In genomic region chr7:105777797-105778552, GRCm38 (mm10) we compare ENCODE assay signal across 8 mouse cellular contexts. TPM values are rescaled to one million over a fixed set of nuclear protein-coding genes. Genes with fewer than 3 reads are reported as not detected.
DNase-seq lines count a peak whose midpoint lies in the region; ATAC-seq lines count a peak whose summit lies in the region.

No protein-coding gene starts in this region.

- no peaks in the 10 kb centered on the region for H3K27me3 ChIP-seq in embryonic facial prominence, embryonic 14.5 days (replicated peaks; ENCODE audit: control insufficient read depth, insufficient read depth, low read length)
- no peaks in the 10 kb centered on the region for H3K27me3 ChIP-seq in heart, embryonic 13.5 days (replicated peaks)
- no peaks in the 10 kb centered on the region for H3K27me3 ChIP-seq in kidney, embryonic 15.5 days
- H3K27me3 ChIP-seq in stomach, embryonic 14.5 days (ENCODE audit: control insufficient read depth, insufficient read depth, low read length) = no peaks in the 10 kb centered on the region

- 14% methylated on average over 13 of the region's 13 CpGs for WGBS in embryonic facial prominence, embryonic 14.5 days
- 38% methylated on average over 13 of the region's 13 CpGs for WGBS in heart, embryonic 13.5 days
- WGBS in kidney, embryonic 15.5 days = 16% methylated on average over 13 of the region's 13 CpGs
- 27% methylated on average over 13 of the region's 13 CpGs for WGBS in stomach, embryonic 14.5 days

- H3K27ac ChIP-seq in embryonic facial prominence, embryonic 14.5 days (replicated peaks; ENCODE audit: low read depth, low read length) = peak overlapping the region; percentile 95
- H3K27ac ChIP-seq in heart, embryonic 13.5 days (replicated peaks) = peak overlapping the region; percentile 93
- H3K27ac ChIP-seq in kidney, embryonic 15.5 days = peak overlapping the region; percentile 94
- H3K27ac ChIP-seq in stomach, embryonic 14.5 days (ENCODE audit: low read length) = peak overlapping the region; percentile 96

- no peaks in the 10 kb centered on the region for H3K9me3 ChIP-seq in embryonic facial prominence, embryonic 14.5 days (ENCODE audit: control insufficient read depth, low read length)
- no peaks in the 10 kb centered on the region for H3K9me3 ChIP-seq in heart, embryonic 13.5 days
- H3K9me3 ChIP-seq in kidney, embryonic 15.5 days (replicated peaks) = no peaks in the 10 kb centered on the region
- no peaks in the 10 kb centered on the region for H3K9me3 ChIP-seq in stomach, embryonic 14.5 days (ENCODE audit: control insufficient read depth, low read depth, low read length)

- H3K36me3 ChIP-seq in embryonic facial prominence, embryonic 14.5 days (ENCODE audit: control insufficient read depth, insufficient read depth, low read length) = peaks cover 31% of the 10 kb centered on the region
- H3K36me3 ChIP-seq in heart, embryonic 13.5 days = peaks cover 29% of the 10 kb centered on the region
- peaks cover 35% of the 10 kb centered on the region for H3K36me3 ChIP-seq in kidney, embryonic 15.5 days
- H3K36me3 ChIP-seq in stomach, embryonic 14.5 days (ENCODE audit: control insufficient read depth, insufficient read depth, low read length) = peaks cover 7% of the 10 kb centered on the region; the same call in 1 of the 2 replicates

- DNase-seq in adrenal gland, adult 8-10 months = peak; percentile 39
- DNase-seq in adrenal gland, adult 18-20 months (ENCODE audit: low spot score in 2 of 2) = no peak
- peak; percentile 91 for DNase-seq in embryonic facial prominence, embryonic 14.5 days (ENCODE audit: low spot score)
- DNase-seq in lung, postnatal 36 days = peak; percentile 63
- no peak for DNase-seq in layer of hippocampus, postnatal 14 days (ENCODE audit: low spot score in 2 of 2)

- peak overlapping the region; percentile 51 for H3K9ac ChIP-seq in embryonic facial prominence, embryonic 14.5 days (ENCODE audit: low read depth, low read length)
- H3K9ac ChIP-seq in heart, embryonic 13.5 days = peak overlapping the region; percentile 64
- H3K9ac ChIP-seq in kidney, embryonic 15.5 days = no peak overlapping the region
- H3K9ac ChIP-seq in stomach, embryonic 14.5 days (replicated peaks; ENCODE audit: low read depth, low read length) = no peak overlapping the region

- H3K4me2 ChIP-seq in embryonic facial prominence, embryonic 14.5 days (ENCODE audit: low read depth, low read length) = peak overlapping the region; percentile 62
- H3K4me2 ChIP-seq in heart, embryonic 13.5 days = peak overlapping the region; percentile 56
- peak overlapping the region; percentile 53 for H3K4me2 ChIP-seq in kidney, embryonic 15.5 days
- peak overlapping the region; percentile 47 for H3K4me2 ChIP-seq in stomach, embryonic 14.5 days (replicated peaks; ENCODE audit: low read depth, low read length)

- peak overlapping the region; percentile 35 for H3K4me3 ChIP-seq in embryonic facial prominence, embryonic 14.5 days (ENCODE audit: low read depth, low read length)
- H3K4me3 ChIP-seq in heart, embryonic 13.5 days = peak overlapping the region; percentile 13
- H3K4me3 ChIP-seq in kidney, embryonic 15.5 days (replicated peaks) = peak overlapping the region; percentile 31
- H3K4me3 ChIP-seq in stomach, embryonic 14.5 days (ENCODE audit: low read depth, low read length) = peak overlapping the region; percentile 25

- peaks cover 30% of the 10 kb centered on the region for H3K4me1 ChIP-seq in embryonic facial prominence, embryonic 14.5 days (ENCODE audit: control insufficient read depth, insufficient read depth, low read length)
- H3K4me1 ChIP-seq in heart, embryonic 13.5 days = peaks cover 66% of the 10 kb centered on the region
- H3K4me1 ChIP-seq in kidney, embryonic 15.5 days = peaks cover 61% of the 10 kb centered on the region
- peaks cover 40% of the 10 kb centered on the region; the same call in 1 of the 2 replicates for H3K4me1 ChIP-seq in stomach, embryonic 14.5 days (ENCODE audit: control insufficient read depth, insufficient read depth, low read length)

- ATAC-seq in embryonic facial prominence, embryonic 14.5 days (ENCODE audit: low read depth) = peak; percentile 88
- peak; percentile 60; the same call in 1 of the 2 replicates for ATAC-seq in heart, embryonic 13.5 days (ENCODE audit: extremely low read depth, insufficient number of reproducible peaks, low FRiP score, low TSS enrichment)
- peak; percentile 81 for ATAC-seq in kidney, embryonic 15.5 days (replicated peaks; ENCODE audit: low FRiP score)
- ATAC-seq in stomach, embryonic 14.5 days (ENCODE audit: insufficient number of reproducible peaks, insufficient read depth, low FRiP score, low read depth) = peak; percentile 84

RNA-seq across cellular contexts. Expression of gene Dchs1, which starts 9.5 kb away (rescaled TPM):
- total RNA-seq in adrenal gland, adult 8-10 months (2022) = 1 to 10 TPM; 7.4 to 9.8 (median 8.7) TPM
- 1 to 10 TPM; 4.5 to 4.6 TPM for total RNA-seq in adrenal gland, adult 18-20 months (2021)
- polyA plus RNA-seq in embryonic facial prominence, embryonic 14.5 days (2014; fragmentation: Nextera tagmentation; extraction: Ambion mirVana) = 21.2 and 24.1 TPM in 2 replicates
- 4.7 and 5.9 TPM in 2 replicates for polyA plus RNA-seq in heart, embryonic 13.5 days (2015; fragmentation: Nextera tagmentation; extraction: Ambion mirVana)
- 10.2 and 12.1 TPM in 2 replicates for polyA plus RNA-seq in kidney, embryonic 15.5 days (2015; fragmentation: Nextera tagmentation; extraction: Ambion mirVana)
- 18.7 and 20.5 TPM in 2 replicates for polyA plus RNA-seq in stomach, embryonic 14.5 days (2014; fragmentation: Nextera tagmentation; extraction: Ambion mirVana)
- total RNA-seq in layer of hippocampus, postnatal 14 days (2021) = 10 to 100 TPM; 26.9 to 30.3 TPM

RNA-seq across cellular contexts. Expression of gene Tpp1, which starts 25.9 kb away (rescaled TPM):
- 100 to 1,000 TPM; 121 to 139 (median 132) TPM for total RNA-seq in adrenal gland, adult 8-10 months (2022)
- 100 to 1,000 TPM in 1 of 2 experiments, 10 to 100 TPM in 1; 91.0 to 112 TPM for total RNA-seq in adrenal gland, adult 18-20 months (2021)
- polyA plus RNA-seq in embryonic facial prominence, embryonic 14.5 days (2014; fragmentation: Nextera tagmentation; extraction: Ambion mirVana) = 79.6 and 80.6 TPM in 2 replicates
- 80.7 and 88.2 TPM in 2 replicates for polyA plus RNA-seq in heart, embryonic 13.5 days (2015; fragmentation: Nextera tagmentation; extraction: Ambion mirVana)
- 92.7 and 94.9 TPM in 2 replicates for polyA plus RNA-seq in kidney, embryonic 15.5 days (2015; fragmentation: Nextera tagmentation; extraction: Ambion mirVana)
- 79.9 and 80.2 TPM in 2 replicates for polyA plus RNA-seq in stomach, embryonic 14.5 days (2014; fragmentation: Nextera tagmentation; extraction: Ambion mirVana)
- total RNA-seq in layer of hippocampus, postnatal 14 days (2021) = 10 to 100 TPM; 54.0 to 54.2 TPM

RNA-seq across cellular contexts. Expression of gene Mrpl17, which starts 32.9 kb away (rescaled TPM):
- total RNA-seq in adrenal gland, adult 8-10 months (2022) = 100 to 1,000 TPM; 157 to 184 (median 171) TPM
- 100 to 1,000 TPM; 155 to 199 TPM for total RNA-seq in adrenal gland, adult 18-20 months (2021)
- polyA plus RNA-seq in embryonic facial prominence, embryonic 14.5 days (2014; fragmentation: Nextera tagmentation; extraction: Ambion mirVana) = 333 and 347 TPM in 2 replicates
- polyA plus RNA-seq in heart, embryonic 13.5 days (2015; fragmentation: Nextera tagmentation; extraction: Ambion mirVana) = 226 and 239 TPM in 2 replicates
- polyA plus RNA-seq in kidney, embryonic 15.5 days (2015; fragmentation: Nextera tagmentation; extraction: Ambion mirVana) = 397 and 398 TPM in 2 replicates
- 349 TPM in 2 replicates for polyA plus RNA-seq in stomach, embryonic 14.5 days (2014; fragmentation: Nextera tagmentation; extraction: Ambion mirVana)
- total RNA-seq in layer of hippocampus, postnatal 14 days (2021) = 100 to 1,000 TPM; 121 to 126 TPM

RNA-seq across cellular contexts. Expression of gene Taf10, which starts 33.8 kb away (rescaled TPM):
- total RNA-seq in adrenal gland, adult 8-10 months (2022) = 100 to 1,000 TPM; 198 to 224 (median 207) TPM
- total RNA-seq in adrenal gland, adult 18-20 months (2021) = 100 to 1,000 TPM; 206 to 214 TPM
- polyA plus RNA-seq in embryonic facial prominence, embryonic 14.5 days (2014; fragmentation: Nextera tagmentation; extraction: Ambion mirVana) = 163 and 166 TPM in 2 replicates
- polyA plus RNA-seq in heart, embryonic 13.5 days (2015; fragmentation: Nextera tagmentation; extraction: Ambion mirVana) = 120 and 134 TPM in 2 replicates
- polyA plus RNA-seq in kidney, embryonic 15.5 days (2015; fragmentation: Nextera tagmentation; extraction: Ambion mirVana) = 127 and 136 TPM in 2 replicates
- 133 and 135 TPM in 2 replicates for polyA plus RNA-seq in stomach, embryonic 14.5 days (2014; fragmentation: Nextera tagmentation; extraction: Ambion mirVana)
- 100 to 1,000 TPM; 137 to 150 TPM for total RNA-seq in layer of hippocampus, postnatal 14 days (2021)

RNA-seq across cellular contexts. Expression of gene Rrp8, which starts 40.8 kb away (rescaled TPM):
- 10 to 100 TPM; 18.3 to 29.6 (median 22.0) TPM for total RNA-seq in adrenal gland, adult 8-10 months (2022)
- total RNA-seq in adrenal gland, adult 18-20 months (2021) = 10 to 100 TPM; 21.5 to 25.0 TPM
- 30.9 and 31.2 TPM in 2 replicates for polyA plus RNA-seq in embryonic facial prominence, embryonic 14.5 days (2014; fragmentation: Nextera tagmentation; extraction: Ambion mirVana)
- polyA plus RNA-seq in heart, embryonic 13.5 days (2015; fragmentation: Nextera tagmentation; extraction: Ambion mirVana) = 25.0 and 25.1 TPM in 2 replicates
- polyA plus RNA-seq in kidney, embryonic 15.5 days (2015; fragmentation: Nextera tagmentation; extraction: Ambion mirVana) = 44.8 and 49.6 TPM in 2 replicates
- 39.0 and 40.2 TPM in 2 replicates for polyA plus RNA-seq in stomach, embryonic 14.5 days (2014; fragmentation: Nextera tagmentation; extraction: Ambion mirVana)
- 10 to 100 TPM; 12.5 to 14.7 TPM for total RNA-seq in layer of hippocampus, postnatal 14 days (2021)

Comparison
In these comparisons a context has a peak if more than half of its experiments do, and no peak if none do; other contexts are left out.
1. DNase-seq: peak in adrenal gland, adult 8-10 months (single experiment), embryonic facial prominence, embryonic 14.5 days (single experiment) and lung, postnatal 36 days (single experiment); none in adrenal gland, adult 18-20 months (0 of 2) and layer of hippocampus, postnatal 14 days (0 of 2).
2. H3K9ac ChIP-seq: peak in embryonic facial prominence, embryonic 14.5 days (single experiment) and heart, embryonic 13.5 days (single experiment); none in kidney, embryonic 15.5 days (single experiment) and stomach, embryonic 14.5 days (single experiment).
3. Peak in every context shown above with its lines, with median percentiles within 50 percentile points of each other: ATAC-seq, H3K27ac ChIP-seq, H3K4me2 ChIP-seq and H3K4me3 ChIP-seq.